Mouse (Mus musculus) heart, adult 2 months (tissue): ENCODE measurements at regions not wholly inside any gene's neighbourhood (a gene's known extent, or its start where the extent isn't known, plus 50 kb on each side); places are given as distances from the start of the nearest gene placed in this dataset.

Experiments
- CTCF ChIP-seq: fragments of 200-600 bp; IDR thresholded peaks from 2 replicates; pipeline ENCODE4 v1.8.1; 2022; ENCODE audit warnings: antibody characterized with exemption, mild to moderate bottlenecking, moderate library complexity
- EP300 ChIP-seq: fragments of 200-500 bp; IDR thresholded peaks from 2 replicates; pipeline ENCODE4 v1.6.1; 2011; ENCODE audit warnings: low read depth, low read length, control low read depth; ENCODE audit not compliant: insufficient read depth
- POLR2A ChIP-seq: fragments of 200-500 bp; IDR thresholded peaks from 2 replicates; pipeline ENCODE4 v1.6.1; 2011; ENCODE audit warnings: mild to moderate bottlenecking, low read depth, low read length, control low read depth; ENCODE audit not compliant: insufficient read depth

- TF ChIP-seq EP300 (no peak), CTCF (no peak), POLR2A (no peak)
Measured at GRCm38 (mm10) chr8:30732585-30733253, 2695.8 kb upstream of the 5930422O12Rik start.
